Mouse (Mus musculus) cerebellum, adult 2 months (tissue): ENCODE measurements around the gene Eps8l2. TPM values are rescaled to one million over a fixed set of nuclear protein-coding genes. Genes with fewer than 3 reads are reported as not detected.

ENCODE experiments used
- DNase-seq, 2 experiments: peaks; one replicate each; pipeline ENCODE4 v3.0.0; 2021
- H3K27ac ChIP-seq: fragments of 200-500 bp; 2 replicates; pipeline ENCODE4 v1.5.1; 2012; ENCODE audit warnings: low read length, control low read depth, inconsistent platforms; ENCODE audit not compliant: insufficient read depth
- H3K27me3 ChIP-seq: fragments of 200-500 bp; 2 replicates; pipeline ENCODE4 v1.6.1; 2012; ENCODE audit warnings: inconsistent platforms, mild to moderate bottlenecking, low read length, moderate library complexity; ENCODE audit not compliant: control insufficient read depth, insufficient read depth
- H3K4me1 ChIP-seq: fragments of 200-500 bp; 2 replicates; pipeline ENCODE4 v1.6.1; 2011; ENCODE audit warnings: low read length; ENCODE audit not compliant: control insufficient read depth, insufficient read depth
- H3K4me3 ChIP-seq: fragments of 200-500 bp; replicated peaks from 2 replicates; pipeline ENCODE3; 2011; ENCODE audit warnings: mild to moderate bottlenecking, low read depth, low read length, control low read depth; ENCODE audit not compliant: insufficient read depth
- CTCF ChIP-seq: fragments of 200-500 bp; IDR thresholded peaks from 2 replicates; pipeline ENCODE4 v1.5.1; 2011; ENCODE audit warnings: low read depth, mild to moderate bottlenecking, control low read depth, low read length, moderate library complexity, borderline replicate concordance; ENCODE audit not compliant: insufficient read depth
- POLR2A ChIP-seq: fragments of 200-500 bp; IDR thresholded peaks from 2 replicates; pipeline ENCODE4 v1.6.1; 2011; ENCODE audit warnings: low read length, control low read depth, borderline replicate concordance; ENCODE audit not compliant: insufficient read depth
- WGBS: fragments of 180-500 bp; shearing (Covaris S2); methylation state at CpG from one replicate; pipeline ENCODE4 v1.1.7; 2018; 5-methylcytosine and 5-hydroxymethylcytosine counted together
- polyA plus RNA-seq: library from polyadenylated mRNA; depleted of rRNA; stranded (reverse); fragments of >200 nt; gene quantifications from 2 replicates; pipeline ENCODE4 v1.2.3, GENCODE M21; 2012

The Eps8l2 gene
- polyA plus RNA-seq, 1 experiment = 77.3 TPM

DNA sequence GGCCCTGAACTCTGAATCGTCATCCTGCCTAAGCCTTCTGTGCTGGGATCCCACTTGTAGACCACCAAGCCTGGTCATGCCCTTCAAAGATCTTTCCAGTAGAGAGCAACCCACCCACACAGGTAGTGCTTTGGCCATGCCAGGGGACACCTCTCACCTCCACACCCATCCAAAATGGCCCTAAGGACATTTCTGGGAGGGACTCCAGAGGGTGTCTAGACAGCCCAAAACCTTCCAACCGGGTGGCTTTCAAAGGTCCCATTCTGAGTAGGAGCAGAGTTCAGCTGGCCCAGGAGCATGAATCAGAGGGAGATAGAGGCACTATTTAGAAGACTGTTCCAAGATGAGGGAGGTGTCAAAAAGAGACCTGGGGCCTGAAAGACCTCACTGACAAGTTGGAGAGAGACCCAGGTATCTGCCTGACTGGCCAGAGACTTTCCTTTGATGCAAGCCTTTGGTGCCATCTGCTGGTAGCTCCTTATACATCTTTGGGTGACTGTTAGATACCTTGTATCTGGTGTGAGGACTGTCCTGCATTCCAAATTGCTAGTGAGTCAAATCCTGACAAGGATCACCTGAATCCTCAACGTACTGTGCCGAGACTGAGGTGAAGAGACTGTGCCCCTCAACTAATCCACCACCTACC lies 24.5 kb downstream of the Eps8l2 start:
- no peaks in the 10 kb centered on the region for H3K27me3 ChIP-seq
- DNase-seq = peak; percentile 80 to 82
- TF ChIP-seq CTCF = peak; percentile 84
- no peak for TF ChIP-seq POLR2A
- 56% methylated on average over 4 of the region's 4 CpGs for WGBS
- peaks cover 5% of the 10 kb centered on the region for H3K4me1 ChIP-seq
- no peak overlapping the region for H3K4me3 ChIP-seq
- no peak overlapping the region for H3K27ac ChIP-seq

DNA sequence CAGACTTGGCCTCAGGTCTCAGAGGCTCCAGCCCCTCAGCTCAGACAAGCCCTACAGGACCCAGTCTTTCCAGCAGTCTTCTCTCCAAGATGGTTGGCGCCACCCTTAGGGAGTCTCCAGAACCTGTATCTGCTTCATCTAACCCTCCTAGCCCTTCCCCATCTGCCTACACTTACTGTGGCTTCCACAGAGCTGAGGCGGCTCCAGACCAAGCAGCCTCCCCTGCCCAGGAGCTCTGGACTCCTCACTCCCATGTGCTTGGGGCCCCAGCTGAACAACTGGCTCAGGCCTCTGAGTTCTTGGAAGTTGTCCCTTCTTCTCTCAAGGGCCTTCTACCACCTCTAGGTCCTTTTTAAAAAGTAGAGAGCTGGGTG lies 25.1 kb downstream of the Eps8l2 start:
- no peak for DNase-seq
- Histone ChIP-seq H3K27me3 (no peaks in the 10 kb centered on the region), H3K27ac (no peak overlapping the region; the same call in 1 of the 2 replicates), H3K4me1 (peaks cover 5% of the 10 kb centered on the region), H3K4me3 (no peak overlapping the region)
- TF ChIP-seq POLR2A = no peak
- TF ChIP-seq CTCF = no peak
- WGBS = 69% methylated on average over 2 of the region's 2 CpGs

DNA sequence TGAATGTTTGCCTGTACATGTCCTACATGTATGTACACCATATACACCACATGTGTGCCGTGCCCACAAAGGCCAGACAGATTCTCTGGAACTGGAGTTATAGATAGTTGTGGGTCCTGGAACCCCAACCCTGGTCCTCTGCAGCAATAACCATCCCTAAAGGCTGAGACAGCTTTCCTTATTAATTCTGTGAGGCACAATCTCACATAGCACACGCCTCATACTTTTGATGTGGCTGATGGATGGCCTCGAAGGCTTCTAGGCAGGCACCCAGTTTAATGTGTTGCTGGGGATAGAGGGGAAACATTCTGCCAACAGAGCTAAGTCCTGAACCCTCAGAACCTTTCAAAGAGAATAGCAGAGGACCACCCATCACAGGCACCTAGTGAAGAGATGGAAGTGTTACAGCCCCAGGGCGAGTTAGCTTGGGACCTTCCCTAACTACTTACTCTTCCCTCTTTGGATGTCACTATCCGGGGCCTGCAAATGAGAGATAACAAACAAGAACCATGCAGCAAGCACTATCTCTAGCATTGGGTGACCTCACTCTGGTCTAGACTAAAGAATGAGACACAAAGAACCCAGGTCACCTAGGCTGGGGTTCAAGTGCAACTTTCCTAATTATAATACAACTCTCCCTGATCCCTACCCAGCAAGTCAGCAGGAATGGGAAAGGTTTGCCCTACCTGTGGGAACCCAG lies 25.8 kb downstream of the Eps8l2 start:
- H3K27me3 ChIP-seq = no peaks in the 10 kb centered on the region
- TF ChIP-seq POLR2A = no peak
- no peak for TF ChIP-seq CTCF
- DNase-seq = no peak
- WGBS = 77% methylated on average over 5 of the region's 5 CpGs
- H3K27ac ChIP-seq = peak overlapping the region; percentile 50; the same call in 1 of the 2 replicates
- H3K4me3 ChIP-seq = no peak overlapping the region
- H3K4me1 ChIP-seq = peaks cover 5% of the 10 kb centered on the region

DNA sequence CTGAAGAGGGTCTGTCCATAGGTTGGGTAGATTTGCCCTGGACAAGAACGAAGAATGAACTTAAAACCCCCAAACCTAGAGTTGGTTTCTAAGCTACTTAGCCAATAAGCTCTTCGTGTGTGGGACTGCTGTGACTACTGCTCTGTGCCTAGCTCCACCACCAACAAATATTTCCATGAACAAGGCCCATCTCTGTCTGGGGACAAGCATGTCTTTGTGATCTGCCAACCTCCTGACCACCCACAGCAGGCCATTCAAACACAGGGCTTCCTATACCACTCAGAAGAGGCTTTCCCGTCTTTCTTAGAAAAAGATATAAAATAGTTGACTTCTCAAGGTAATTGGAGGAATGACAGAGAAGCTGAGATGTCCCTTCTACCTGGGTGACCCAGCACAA lies 26.4 kb downstream of the Eps8l2 start:
- TF ChIP-seq CTCF = no peak
- TF ChIP-seq POLR2A = no peak
- no peak for DNase-seq
- Histone ChIP-seq H3K4me3 (no peak overlapping the region), H3K27ac (peak overlapping the region; percentile 69; the same call in 1 of the 2 replicates), H3K27me3 (no peaks in the 10 kb centered on the region), H3K4me1 (peaks cover 5% of the 10 kb centered on the region)
- WGBS = 57% methylated on average over 3 of the region's 3 CpGs

DNA sequence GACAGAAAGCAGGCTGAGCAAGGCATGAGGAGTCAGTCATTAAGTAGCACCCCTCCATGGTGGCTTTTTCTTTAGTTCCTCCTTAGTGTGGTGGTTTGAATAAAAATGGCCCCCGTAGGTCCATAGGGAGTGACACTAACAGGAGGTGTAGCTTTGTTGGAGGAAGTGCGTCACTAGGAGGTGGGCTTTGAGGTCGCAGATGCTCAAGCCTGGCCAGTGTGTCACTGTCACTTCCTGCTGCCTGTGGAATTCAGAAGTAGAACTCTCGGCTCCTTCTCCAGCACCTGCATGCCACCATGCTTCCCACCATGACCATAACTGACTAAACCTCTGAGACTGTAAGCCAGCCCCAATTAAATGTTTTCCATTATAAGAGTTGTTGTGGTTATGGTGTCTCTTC lies 28.7 kb downstream of the Eps8l2 start:
- WGBS = 80% methylated on average over 4 of the region's 4 CpGs
- Histone ChIP-seq H3K4me1 (no peaks in the 10 kb centered on the region), H3K27me3 (no peaks in the 10 kb centered on the region), H3K4me3 (no peak overlapping the region), H3K27ac (no peak overlapping the region)
- no peak for DNase-seq
- TF ChIP-seq POLR2A = no peak
- no peak for TF ChIP-seq CTCF

DNA sequence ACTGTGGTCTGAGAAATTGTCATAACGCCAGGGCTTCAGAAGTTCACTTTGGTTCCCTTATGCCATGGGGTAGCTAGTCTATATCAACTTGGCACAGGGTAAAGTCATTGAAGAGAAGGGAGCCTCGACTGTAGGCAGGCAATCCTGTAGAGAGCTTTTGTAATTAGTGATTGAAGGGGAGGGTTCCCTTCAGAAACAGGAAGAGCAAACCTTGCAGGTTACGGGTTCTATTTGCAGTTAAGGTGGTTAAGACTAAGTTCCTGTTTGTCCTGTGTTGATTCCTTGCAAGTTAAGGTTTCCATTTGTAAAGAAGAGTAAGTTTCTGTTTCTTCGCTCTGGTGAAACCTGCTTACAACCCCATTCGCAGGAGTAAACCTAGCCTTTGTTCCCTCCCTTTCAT lies 31.2 kb downstream of the Eps8l2 start:
- WGBS = 73% methylated on average over 5 of the region's 5 CpGs
- Histone ChIP-seq H3K27me3 (no peaks in the 10 kb centered on the region), H3K4me1 (no peaks in the 10 kb centered on the region), H3K4me3 (no peak overlapping the region), H3K27ac (no peak overlapping the region)
- TF ChIP-seq POLR2A (no peak), CTCF (no peak)
- DNase-seq = no peak

DNA sequence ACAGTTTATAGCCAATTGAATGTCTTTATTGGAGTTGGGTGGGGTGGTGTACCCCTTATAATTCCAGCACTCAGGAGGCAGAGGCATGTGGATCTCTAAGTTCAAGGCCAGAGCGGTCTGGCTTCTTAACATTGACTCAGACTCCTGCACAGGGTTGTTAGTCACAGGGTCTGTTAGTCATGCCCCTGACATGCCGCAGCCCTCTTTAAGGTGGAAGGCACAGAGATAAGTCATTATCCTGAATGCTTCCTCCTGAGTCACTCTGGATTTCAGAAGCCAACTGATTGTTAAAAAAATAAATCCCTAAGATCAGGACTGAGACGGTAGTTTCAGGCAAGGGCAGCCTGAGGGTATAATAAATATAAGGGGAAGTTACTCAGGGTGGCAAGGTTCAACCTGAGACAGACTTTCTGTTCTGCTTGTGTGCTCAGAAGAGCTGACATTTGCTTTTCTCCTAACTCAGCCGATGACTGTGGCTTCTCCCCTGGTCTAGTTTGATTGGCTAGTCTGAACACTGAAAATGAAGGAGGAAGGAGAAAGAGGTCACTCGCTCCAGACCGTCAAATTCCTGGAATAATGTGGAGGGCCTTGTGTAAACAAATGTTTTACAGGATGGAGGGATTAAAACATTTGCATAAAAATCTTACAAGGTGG lies 33.4 kb downstream of the Eps8l2 start:
- H3K4me1 ChIP-seq = no peaks in the 10 kb centered on the region
- H3K4me3 ChIP-seq = no peak overlapping the region
- H3K27ac ChIP-seq = no peak overlapping the region
- no peaks in the 10 kb centered on the region for H3K27me3 ChIP-seq
- WGBS = 85% methylated on average over 6 of the region's 6 CpGs
- TF ChIP-seq CTCF (no peak), POLR2A (no peak)
- no peak for DNase-seq

DNA sequence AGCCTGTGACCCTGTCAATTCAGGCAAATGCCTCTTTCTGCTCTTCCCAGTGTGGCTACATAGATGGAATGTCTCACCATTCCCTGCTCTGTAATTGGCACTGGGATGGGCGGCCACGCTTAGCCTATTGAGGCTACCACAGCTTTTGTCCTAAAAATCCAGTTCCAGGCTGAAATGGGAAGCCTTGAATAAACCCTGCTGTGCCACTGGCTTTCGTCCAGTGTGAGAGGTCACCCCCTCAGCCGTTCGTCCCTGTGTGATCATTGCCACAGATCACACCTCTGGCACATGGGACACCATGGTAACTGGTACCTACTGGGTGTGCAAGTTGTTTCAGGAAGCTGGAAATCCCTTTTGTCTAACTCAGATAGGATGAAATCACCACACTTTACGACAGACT lies 34.9 kb downstream of the Eps8l2 start:
- no peak overlapping the region for H3K27ac ChIP-seq
- H3K4me3 ChIP-seq = no peak overlapping the region
- no peaks in the 10 kb centered on the region for H3K4me1 ChIP-seq
- no peak for DNase-seq
- no peak for TF ChIP-seq CTCF
- no peak for TF ChIP-seq POLR2A
- WGBS = 36% methylated on average over 6 of the region's 6 CpGs
- H3K27me3 ChIP-seq = no peaks in the 10 kb centered on the region
